Mouse (Mus musculus): ENCODE data around the gene Trak1. TPM values are rescaled to one million over a fixed set of nuclear protein-coding genes. Genes with fewer than 3 reads are reported as not detected.
A peak's percentile ranks its signal among the peaks of the same experiment; 100 is the strongest.

Gene Trak1
- total RNA-seq, 1 experiment: 18.9 TPM

- TF ChIP-seq CHD2 (IDR thresholded peaks at IDR 0.05; ENCODE audit: low read depth, low read length) (no peak), ZC3H11A (IDR thresholded peaks at IDR 0.05; ENCODE audit: borderline replicate concordance, low read depth, low read length) (no peak), MAFK (IDR thresholded peaks at IDR 0.05; ENCODE audit: insufficient read depth, low read depth, low read length) (no peak), HCFC1 (IDR thresholded peaks at IDR 0.05; ENCODE audit: borderline replicate concordance, insufficient read depth, low read length) (no peak)
- Histone ChIP-seq H3K36me3 (ENCODE audit: control insufficient read depth, insufficient read depth, low read length, poor library complexity, severe bottlenecking) (peaks cover 5% of the 10 kb centered on the region; the same call in 1 of the 2 replicates), H3K4me3 (ENCODE audit: insufficient read depth in 1 of 2, low read depth in 1 of 2, low read length in 2 of 2, poor library complexity in 1 of 2, severe bottlenecking in 1 of 2) (peak overlapping the region; percentile 40 to 47; a peak in 3 of 4 replicates), H3K9me3 (ENCODE audit: control insufficient read depth, insufficient read depth, low read depth, low read length) (no peaks in the 10 kb centered on the region), H3K4me1 (ENCODE audit: control insufficient read depth in 2 of 2, insufficient read depth in 2 of 2, low read length in 2 of 2, poor library complexity in 1 of 2) (peaks cover 3 to 16% of the 10 kb centered on the region in 2 experiments; a peak in 3 of 4 replicates), H3K9ac (ENCODE audit: insufficient read depth, low read depth, low read length, poor library complexity, severe bottlenecking) (no peak overlapping the region), H3K27ac (ENCODE audit: insufficient read depth, low read depth, low read length, poor library complexity, severe bottlenecking) (peak overlapping the region; percentile 69)
- peak; percentile 78 for DNase-seq (ENCODE audit: low read depth, low spot score)
- in situ Hi-C loops (cut with MboI; ENCODE audit: low sequenced_read_pairs in 2 of 2, unreplicated experiment in 2 of 2): loop anchor here in 1 of 2 experiments (10.0 kb wide), 1 partner anchor 117 kb away; no protein-coding TSS in a partner anchor
These were observed 74.1 kb downstream of the Trak1 start for GRCm38 (mm10) chr9:121371346-121371891.

- in situ Hi-C loops (cut with MboI; ENCODE audit: low sequenced_read_pairs in 2 of 2, unreplicated experiment in 2 of 2): loop anchor here in 1 of 2 experiments (10.0 kb wide), 1 partner anchor 117 kb away; no protein-coding TSS in a partner anchor
- TF ChIP-seq ZNF384 (IDR thresholded peaks at IDR 0.05; ENCODE audit: low read depth, low read length) (no peak), HCFC1 (IDR thresholded peaks at IDR 0.05; ENCODE audit: borderline replicate concordance, insufficient read depth, low read length) (no peak), CHD2 (IDR thresholded peaks at IDR 0.05; ENCODE audit: low read depth, low read length) (no peak), MAFK (IDR thresholded peaks at IDR 0.05; ENCODE audit: insufficient read depth, low read depth, low read length) (no peak), ZC3H11A (IDR thresholded peaks at IDR 0.05; ENCODE audit: borderline replicate concordance, low read depth, low read length) (no peak)
- H3K36me3 ChIP-seq (ENCODE audit: control insufficient read depth, insufficient read depth, low read length, poor library complexity, severe bottlenecking): peaks cover 5% of the 10 kb centered on the region; the same call in 1 of the 2 replicates
- peak overlapping the region; percentile 40 to 47; a peak in 3 of 4 replicates for H3K4me3 ChIP-seq (ENCODE audit: insufficient read depth in 1 of 2, low read depth in 1 of 2, low read length in 2 of 2, poor library complexity in 1 of 2, severe bottlenecking in 1 of 2)
- H3K4me1 ChIP-seq (ENCODE audit: control insufficient read depth in 2 of 2, insufficient read depth in 2 of 2, low read length in 2 of 2, poor library complexity in 1 of 2): peaks cover 3 to 12% of the 10 kb centered on the region in 2 experiments; a peak in 3 of 4 replicates
- H3K27ac ChIP-seq (ENCODE audit: insufficient read depth, low read depth, low read length, poor library complexity, severe bottlenecking): no peak overlapping the region
- H3K9me3 ChIP-seq (ENCODE audit: control insufficient read depth, insufficient read depth, low read depth, low read length): no peaks in the 10 kb centered on the region
- no peak overlapping the region; the same call in 1 of the 2 replicates for H3K9ac ChIP-seq (ENCODE audit: insufficient read depth, low read depth, low read length, poor library complexity, severe bottlenecking)
- no peak for DNase-seq (ENCODE audit: low read depth, low spot score)
These were observed 74.8 kb downstream of the Trak1 start for GRCm38 (mm10) chr9:121371946-121372646.

GRCm38 (mm10) chr9:121373107-121373506, 75.8 kb downstream of the Trak1 start:
- DNase-seq (ENCODE audit: low read depth, low spot score): no peak
- no peaks in the 10 kb centered on the region for H3K9me3 ChIP-seq (ENCODE audit: control insufficient read depth, insufficient read depth, low read depth, low read length)
- no peak overlapping the region for H3K27ac ChIP-seq (ENCODE audit: insufficient read depth, low read depth, low read length, poor library complexity, severe bottlenecking)
- H3K36me3 ChIP-seq (ENCODE audit: control insufficient read depth, insufficient read depth, low read length, poor library complexity, severe bottlenecking): peaks cover 7% of the 10 kb centered on the region; the same call in 1 of the 2 replicates
- no peak overlapping the region for H3K4me3 ChIP-seq (ENCODE audit: insufficient read depth in 1 of 2, low read depth in 1 of 2, low read length in 2 of 2, poor library complexity in 1 of 2, severe bottlenecking in 1 of 2)
- H3K9ac ChIP-seq (ENCODE audit: insufficient read depth, low read depth, low read length, poor library complexity, severe bottlenecking): no peak overlapping the region
- in situ Hi-C loops (cut with MboI; ENCODE audit: low sequenced_read_pairs in 2 of 2, unreplicated experiment in 2 of 2): loop anchor here in 1 of 2 experiments (10.0 kb wide), 1 partner anchor 118 kb away; no protein-coding TSS in a partner anchor
- H3K4me1 ChIP-seq (ENCODE audit: control insufficient read depth in 2 of 2, insufficient read depth in 2 of 2, low read length in 2 of 2, poor library complexity in 1 of 2): peaks cover 3 to 9% of the 10 kb centered on the region in 2 experiments; a peak in 3 of 4 replicates
- TF ChIP-seq MAFK (IDR thresholded peaks at IDR 0.05; ENCODE audit: insufficient read depth, low read depth, low read length) (no peak), CHD2 (IDR thresholded peaks at IDR 0.05; ENCODE audit: low read depth, low read length) (no peak), HCFC1 (IDR thresholded peaks at IDR 0.05; ENCODE audit: borderline replicate concordance, insufficient read depth, low read length) (no peak), ZNF384 (IDR thresholded peaks at IDR 0.05; ENCODE audit: low read depth, low read length) (no peak), ZC3H11A (IDR thresholded peaks at IDR 0.05; ENCODE audit: borderline replicate concordance, low read depth, low read length) (no peak)

DNA sequence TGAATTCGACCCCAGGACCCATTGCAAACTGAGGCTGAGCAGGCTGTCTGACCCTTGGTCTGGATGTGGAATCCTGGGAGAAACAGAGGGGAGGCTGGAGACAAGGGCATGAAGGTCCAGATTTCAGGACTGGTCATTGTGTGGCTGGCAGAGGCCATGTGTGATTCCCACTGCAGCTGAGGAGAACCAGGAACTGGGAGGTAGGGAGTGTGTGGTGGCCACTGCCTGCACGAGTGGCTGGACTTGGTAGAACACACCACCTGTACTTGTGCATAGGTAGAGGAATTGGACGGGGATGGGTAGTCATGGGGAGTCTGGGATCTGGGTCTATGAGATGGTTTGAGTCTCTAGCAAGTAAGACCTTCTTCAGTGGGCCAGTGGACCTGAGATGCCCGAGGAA, 76.2 kb downstream of the Trak1 start:
- H3K4me1 ChIP-seq (ENCODE audit: control insufficient read depth in 2 of 2, insufficient read depth in 2 of 2, low read length in 2 of 2, poor library complexity in 1 of 2): peaks cover 3 to 9% of the 10 kb centered on the region in 2 experiments; a peak in 3 of 4 replicates
- TF ChIP-seq ZNF384 (IDR thresholded peaks at IDR 0.05; ENCODE audit: low read depth, low read length): no peak
- TF ChIP-seq HCFC1 (IDR thresholded peaks at IDR 0.05; ENCODE audit: borderline replicate concordance, insufficient read depth, low read length): no peak
- TF ChIP-seq ZC3H11A (IDR thresholded peaks at IDR 0.05; ENCODE audit: borderline replicate concordance, low read depth, low read length): no peak
- no peak for TF ChIP-seq CHD2 (IDR thresholded peaks at IDR 0.05; ENCODE audit: low read depth, low read length)
- TF ChIP-seq MAFK (IDR thresholded peaks at IDR 0.05; ENCODE audit: insufficient read depth, low read depth, low read length): no peak
- in situ Hi-C loops (cut with MboI; ENCODE audit: low sequenced_read_pairs in 2 of 2, unreplicated experiment in 2 of 2): loop anchor here in 1 of 2 experiments (10.0 kb wide), 1 partner anchor 119 kb away; no protein-coding TSS in a partner anchor
- H3K9me3 ChIP-seq (ENCODE audit: control insufficient read depth, insufficient read depth, low read depth, low read length): no peaks in the 10 kb centered on the region
- H3K36me3 ChIP-seq (ENCODE audit: control insufficient read depth, insufficient read depth, low read length, poor library complexity, severe bottlenecking): peaks cover 7% of the 10 kb centered on the region; the same call in 1 of the 2 replicates
- no peak for DNase-seq (ENCODE audit: low read depth, low spot score)
- no peak overlapping the region for H3K4me3 ChIP-seq (ENCODE audit: insufficient read depth in 1 of 2, low read depth in 1 of 2, low read length in 2 of 2, poor library complexity in 1 of 2, severe bottlenecking in 1 of 2)
- H3K9ac ChIP-seq (ENCODE audit: insufficient read depth, low read depth, low read length, poor library complexity, severe bottlenecking): no peak overlapping the region
- no peak overlapping the region for H3K27ac ChIP-seq (ENCODE audit: insufficient read depth, low read depth, low read length, poor library complexity, severe bottlenecking)

Data from ES-E14 (cell line).